Mouse (Mus musculus): Measurements from ENCODE around the gene Stard3nl. TPM values are rescaled to one million over a fixed set of nuclear protein-coding genes. Genes with fewer than 3 reads are reported as not detected.
"Not testable (repeated sequence)": the region's sequence is repeated elsewhere in the genome, so short reads cannot be mapped to it uniquely, and the experiment has no call there.

The Stard3nl gene
- total RNA-seq, 2 experiments from 2014 or later, result 6.7 to 7.9 TPM

GRCm38 (mm10) chr13:19372133-19372729, 23.4 kb downstream of the Stard3nl start:
- H3K4me3 ChIP-seq, result no peak overlapping the region
- H3K27ac ChIP-seq, result no peak overlapping the region
- no peak for TF ChIP-seq CTCF (IDR thresholded peaks at IDR 0.05)
- no peak for DNase-seq
- intact Hi-C loops (cut with DNase I), result no loop called here

DNA sequence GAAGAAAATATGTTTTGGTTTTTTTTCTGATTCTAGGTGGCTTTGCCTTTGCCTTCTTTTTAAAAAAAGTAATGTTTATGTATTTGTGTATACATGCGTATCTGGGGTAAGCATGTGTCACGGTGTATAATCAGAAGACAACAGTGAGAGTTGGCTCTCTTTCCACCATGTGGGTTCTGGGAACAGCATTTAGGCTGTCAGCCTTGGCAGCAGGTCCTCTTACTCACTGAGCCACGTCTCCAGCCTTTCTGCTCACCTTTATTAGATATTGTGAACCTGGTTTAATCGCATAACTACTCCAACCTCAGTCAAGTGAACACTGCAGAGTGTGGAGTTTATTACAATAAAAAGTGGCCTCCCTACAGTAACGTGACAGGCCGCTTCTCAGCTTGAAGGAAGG, 26.8 kb downstream of the Stard3nl start:
- no peak for TF ChIP-seq CTCF (IDR thresholded peaks at IDR 0.05)
- Histone ChIP-seq H3K27ac (no peak overlapping the region), H3K4me3 (no peak overlapping the region)
- DNase-seq, result no peak
- intact Hi-C loops (cut with DNase I), result loop anchor here (5.0 kb wide), 1 partner anchor 273 kb away; no protein-coding TSS in a partner anchor

- no peak for TF ChIP-seq CTCF (IDR thresholded peaks at IDR 0.05)
- DNase-seq, result no peak
- Histone ChIP-seq H3K4me3 (no peak overlapping the region), H3K27ac (no peak overlapping the region)
- intact Hi-C loops (cut with DNase I), result loop anchor here (5.0 kb wide), 1 partner anchor 275 kb away; no protein-coding TSS in a partner anchor
Observed at GRCm38 (mm10) chr13:19367536-19367935, 28.1 kb downstream of the Stard3nl start.

- Histone ChIP-seq H3K27ac (no peak overlapping the region), H3K4me3 (no peak overlapping the region)
- intact Hi-C loops (cut with DNase I), result loop anchor here (5.0 kb wide), 1 partner anchor 275 kb away; no protein-coding TSS in a partner anchor
- DNase-seq, result no peak
- no peak for TF ChIP-seq CTCF (IDR thresholded peaks at IDR 0.05)
Observed at GRCm38 (mm10) chr13:19366866-19367265, 28.7 kb downstream of the Stard3nl start.

DNA sequence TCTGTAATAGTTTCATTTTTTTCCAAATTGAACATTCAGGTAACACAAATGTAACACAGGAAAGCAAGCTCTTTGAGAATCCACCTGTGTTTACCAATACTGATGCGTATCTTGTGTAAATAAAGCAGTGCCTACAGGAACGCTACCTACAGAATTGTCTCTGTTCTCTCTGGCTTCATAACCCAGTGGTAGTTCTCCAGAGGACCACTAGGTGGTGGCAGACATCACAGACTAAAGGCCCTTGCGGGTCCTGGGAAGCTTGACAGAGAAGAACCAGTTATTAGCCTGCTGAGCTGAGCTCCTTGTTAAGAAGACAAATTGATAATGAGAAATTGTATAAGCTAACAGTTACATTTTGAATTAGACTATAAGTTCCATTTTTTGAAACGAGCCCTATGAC, 30.0 kb downstream of the Stard3nl start:
- DNase-seq, result peak; percentile 46
- intact Hi-C loops (cut with DNase I), result loop anchor here (2.0 to 5.0 kb wide), 3 partner anchors 71 to 319 kb away; no protein-coding TSS in a partner anchor
- peak; percentile 97 for TF ChIP-seq CTCF (IDR thresholded peaks at IDR 0.05)
- H3K27ac ChIP-seq, result no peak overlapping the region
- no peak overlapping the region for H3K4me3 ChIP-seq

DNA sequence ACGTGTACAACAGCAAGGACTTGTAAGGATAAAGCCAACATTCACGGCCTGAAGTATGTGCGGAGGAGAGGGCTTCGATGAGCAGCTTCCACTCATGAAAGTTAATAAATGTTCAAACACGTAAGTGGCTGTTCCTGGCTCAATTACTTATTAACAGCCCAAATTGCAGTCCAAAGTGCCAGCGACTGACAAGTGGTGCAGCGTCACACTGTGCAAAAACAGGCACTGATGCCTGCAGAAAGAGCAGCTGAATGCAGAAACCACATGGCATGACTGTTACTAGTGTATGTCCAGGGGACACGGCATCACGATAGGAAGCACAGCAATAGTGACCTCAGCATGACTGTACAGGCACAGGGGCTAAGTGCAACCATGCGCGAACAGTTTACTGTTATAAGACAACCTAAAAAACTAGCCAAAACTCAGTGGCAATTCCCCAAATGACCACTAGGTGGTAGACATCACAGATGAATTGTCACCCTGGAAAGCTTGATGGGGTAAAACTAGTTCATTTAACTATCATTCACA, 31.3 kb downstream of the Stard3nl start:
- Histone ChIP-seq H3K4me3 (no peak overlapping the region), H3K27ac (no peak overlapping the region)
- no peak for DNase-seq
- intact Hi-C loops (cut with DNase I), result loop anchor here (2.0 kb wide), 2 partner anchors 72 to 320 kb away; no protein-coding TSS in a partner anchor
- TF ChIP-seq CTCF (IDR thresholded peaks at IDR 0.05), result peak; percentile 85

GRCm38 (mm10) chr13:19362358-19362757, 33.2 kb downstream of the Stard3nl start:
- intact Hi-C loops (cut with DNase I), result no loop called here
- no peak for DNase-seq
- H3K4me3 ChIP-seq, result no peak overlapping the region
- H3K27ac ChIP-seq, result no peak overlapping the region
- TF ChIP-seq CTCF (IDR thresholded peaks at IDR 0.05), result peak; percentile 22; the same call in 1 of the 2 replicates

GRCm38 (mm10) chr13:19358027-19358426, 37.6 kb downstream of the Stard3nl start:
- TF ChIP-seq CTCF (IDR thresholded peaks at IDR 0.05), result no peak
- Histone ChIP-seq H3K4me3 (no peak overlapping the region), H3K27ac (peak overlapping the region; percentile 35; the same call in 1 of the 2 replicates)
- DNase-seq, result no peak
- intact Hi-C loops (cut with DNase I), result no loop called here

DNA sequence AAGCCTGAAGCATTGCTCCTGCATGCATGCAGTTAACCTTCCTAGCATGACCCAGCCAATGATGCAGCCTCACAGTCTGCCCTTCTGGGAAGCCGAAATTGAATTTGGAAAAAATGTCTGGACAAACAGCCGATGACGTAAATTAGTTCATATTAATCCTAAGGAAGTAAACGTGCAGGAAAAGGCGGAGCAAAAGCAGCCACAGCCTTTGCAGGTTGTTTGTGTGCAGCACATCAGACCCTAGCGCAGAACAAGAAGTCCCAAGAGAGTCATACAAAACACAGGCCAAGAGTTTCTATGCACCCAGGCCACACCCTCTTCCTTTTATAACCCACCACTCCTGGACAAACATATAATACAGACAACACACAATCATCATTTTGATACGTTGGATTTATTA, 38.3 kb downstream of the Stard3nl start:
- no peak for DNase-seq
- no peak for TF ChIP-seq CTCF (IDR thresholded peaks at IDR 0.05)
- Histone ChIP-seq H3K4me3 (peak overlapping the region; percentile 28; the same call in 1 of the 2 replicates), H3K27ac (peak overlapping the region; percentile 35; the same call in 1 of the 2 replicates)
- intact Hi-C loops (cut with DNase I), result no loop called here

GRCm38 (mm10) chr13:19356720-19357119, 38.9 kb downstream of the Stard3nl start:
- DNase-seq, result no peak
- Histone ChIP-seq H3K27ac (peak overlapping the region; percentile 35; the same call in 1 of the 2 replicates), H3K4me3 (no peak overlapping the region)
- no peak for TF ChIP-seq CTCF (IDR thresholded peaks at IDR 0.05)
- intact Hi-C loops (cut with DNase I), result no loop called here

GRCm38 (mm10) chr13:19356120-19356519, 39.5 kb downstream of the Stard3nl start:
- H3K27ac ChIP-seq, result no peak overlapping the region
- no peak for DNase-seq
- TF ChIP-seq CTCF (IDR thresholded peaks at IDR 0.05), result no peak
- intact Hi-C loops (cut with DNase I), result no loop called here
- no peak overlapping the region for H3K4me3 ChIP-seq

DNA sequence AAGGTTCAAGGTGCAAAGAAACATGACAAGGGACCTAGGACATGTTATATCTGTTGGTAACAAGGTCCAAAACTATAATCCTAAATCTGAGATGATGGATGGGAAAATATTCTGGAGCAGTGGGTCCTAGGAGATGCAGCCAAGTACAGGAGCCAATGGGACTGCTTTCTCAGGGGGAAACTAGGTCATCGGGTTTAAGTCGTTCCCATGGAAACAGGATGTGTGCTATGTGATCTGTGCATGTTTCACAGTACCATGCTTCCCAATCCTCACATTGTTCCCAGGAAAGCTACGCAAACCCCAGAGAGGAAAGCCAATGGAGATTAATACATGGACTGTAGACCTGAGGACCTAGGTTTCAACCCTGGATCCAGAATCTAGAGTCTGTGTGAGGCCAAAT, 42.8 kb downstream of the Stard3nl start:
- intact Hi-C loops (cut with DNase I), result no loop called here
- no peak for TF ChIP-seq CTCF (IDR thresholded peaks at IDR 0.05)
- no peak overlapping the region for H3K4me3 ChIP-seq

DNA sequence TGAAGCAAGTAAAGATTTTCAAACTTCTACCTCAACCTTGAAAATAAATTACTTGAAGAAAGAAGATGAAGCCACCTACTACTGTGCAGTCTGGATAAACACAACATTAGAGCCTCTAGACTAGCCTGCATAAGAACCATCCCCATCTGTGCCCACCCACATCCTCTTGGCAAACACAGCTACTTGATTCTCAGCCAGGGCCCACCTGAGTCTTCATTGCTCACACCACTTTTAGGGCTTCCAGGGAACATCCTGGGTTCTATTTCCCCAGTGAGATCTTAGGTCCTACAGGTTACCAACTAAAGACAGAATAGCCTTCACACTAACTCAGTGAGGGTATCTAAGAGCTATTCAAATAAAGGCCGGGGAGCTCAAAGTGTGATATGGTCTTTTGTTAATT, 55.2 kb downstream of the Stard3nl start:
- intact Hi-C loops (cut with DNase I); H3K4me3 ChIP-seq; H3K27ac ChIP-seq; DNase-seq: not testable (repeated sequence)

More for the DNA sequence above, 42.8 kb downstream of the Stard3nl start:
- no peak overlapping the region for H3K27ac ChIP-seq
- DNase-seq, result no peak

GRCm38 (mm10) chr13:19336310-19336709, 59.3 kb downstream of the Stard3nl start:
- H3K27ac ChIP-seq; DNase-seq; intact Hi-C loops (cut with DNase I); H3K4me3 ChIP-seq: not testable (repeated sequence)

Other genes starting within 250 kb of the Stard3nl start
- 100 to 1,000 TPM in 1 of 2 experiments, 10 to 100 TPM in 1; 90.3 to 139 TPM for gene Epdr1, start 224.1 kb upstream of the Stard3nl start, total RNA-seq (2021)
- 1 to 10 TPM; 2.4 to 4.2 TPM for gene Sfrp4, start 227.3 kb upstream of the Stard3nl start, total RNA-seq (2021)